Mouse (Mus musculus) adrenal gland, adult (tissue): ENCODE results near the gene Gpr174.
"Not testable (repeated sequence)": the region's sequence is repeated elsewhere in the genome, so short reads cannot be mapped to it uniquely, and the experiment has no call there.

Experiments used
- DNase-seq, 2 experiments: peaks; one replicate each; pipeline ENCODE4 v3.0.0; 2022 to 2023; ENCODE audit warnings: low spot score in 1 of 2; ENCODE audit not compliant: inconsistent age in 2 of 2

The Gpr174 gene

DNA sequence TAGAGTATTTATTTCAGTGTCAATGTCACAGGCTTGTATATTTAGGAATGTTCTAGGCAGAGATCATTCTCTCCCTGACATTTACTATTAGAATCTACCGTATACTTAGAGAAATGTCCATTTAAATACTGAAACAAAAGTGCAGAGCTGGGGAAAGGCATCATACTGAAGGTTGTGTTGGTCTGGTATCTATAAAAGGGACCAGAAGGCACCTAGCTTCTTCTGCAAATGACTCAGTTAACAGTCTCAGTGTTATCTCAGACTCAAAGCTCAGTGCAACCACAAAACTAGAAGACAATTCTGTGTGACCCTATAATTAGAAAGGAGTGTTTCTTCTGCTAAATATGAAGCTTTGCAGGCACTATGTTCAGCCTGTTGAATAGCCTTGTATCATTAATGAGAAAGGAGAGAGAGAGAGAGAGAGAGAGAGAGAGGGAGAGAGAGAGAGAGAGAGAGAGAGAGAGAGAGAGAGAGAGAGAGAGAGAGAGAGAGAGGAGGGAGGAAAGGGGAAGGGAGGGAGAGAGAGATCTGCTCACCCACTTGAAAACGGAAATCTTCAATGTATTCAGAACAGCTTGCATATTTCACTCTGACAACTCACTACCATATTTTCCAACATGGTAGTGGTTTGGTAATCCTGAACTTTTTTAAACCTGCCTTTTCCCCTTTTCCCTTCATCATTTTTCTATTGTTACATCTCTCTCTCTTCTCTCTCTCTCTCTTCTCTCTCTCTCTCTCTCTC lies at the start of gene Gpr174:
TSS of gene Gpr174 (plus strand) at position 393 of the 742 bp plus-strand sequence.
- DNase-seq = no peak

DNA sequence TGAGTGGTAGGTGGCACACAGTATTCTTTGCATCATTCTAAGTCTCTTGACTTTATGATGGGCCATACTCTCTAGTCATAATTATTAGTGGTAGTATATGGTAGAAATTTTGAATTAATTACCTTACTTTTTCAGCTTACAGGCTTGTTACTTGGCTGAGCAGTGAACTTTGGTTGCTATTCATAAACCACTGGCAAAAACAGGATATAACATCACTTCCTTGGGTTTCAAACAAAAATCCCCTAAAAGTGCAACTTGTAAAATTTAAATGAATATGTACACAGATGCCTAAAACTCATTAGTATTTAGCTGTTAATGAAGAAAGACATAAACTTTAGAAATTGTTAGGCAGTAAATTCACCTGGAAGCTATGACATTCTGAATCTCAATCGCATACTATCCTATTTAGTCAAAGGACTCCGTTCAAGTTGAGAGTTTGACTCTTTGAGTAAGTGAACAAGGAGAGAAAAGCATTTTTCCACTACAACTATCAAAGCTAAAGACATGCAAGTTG lies 38.0 kb upstream of the Gpr174 start:
- no peak for DNase-seq

DNA sequence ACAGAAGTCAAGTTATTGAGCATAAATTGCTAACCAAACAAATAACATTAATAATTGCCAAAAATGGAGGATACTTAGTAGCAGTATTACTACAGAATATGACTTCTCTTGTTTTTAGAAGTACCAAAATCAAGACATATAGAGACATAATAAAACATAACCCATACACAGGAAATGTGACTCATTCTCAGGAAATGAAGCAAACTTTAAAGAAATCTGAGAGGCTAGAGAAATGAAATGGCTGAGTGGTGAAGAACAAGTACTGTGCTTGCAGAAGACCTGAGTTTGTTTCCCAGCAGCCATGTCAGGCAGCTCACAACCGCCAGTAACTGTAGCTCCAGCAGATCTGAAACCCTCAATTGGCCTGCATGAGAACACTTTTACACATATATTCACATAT lies 30.8 kb upstream of the Gpr174 start:
- DNase-seq = no peak

DNA sequence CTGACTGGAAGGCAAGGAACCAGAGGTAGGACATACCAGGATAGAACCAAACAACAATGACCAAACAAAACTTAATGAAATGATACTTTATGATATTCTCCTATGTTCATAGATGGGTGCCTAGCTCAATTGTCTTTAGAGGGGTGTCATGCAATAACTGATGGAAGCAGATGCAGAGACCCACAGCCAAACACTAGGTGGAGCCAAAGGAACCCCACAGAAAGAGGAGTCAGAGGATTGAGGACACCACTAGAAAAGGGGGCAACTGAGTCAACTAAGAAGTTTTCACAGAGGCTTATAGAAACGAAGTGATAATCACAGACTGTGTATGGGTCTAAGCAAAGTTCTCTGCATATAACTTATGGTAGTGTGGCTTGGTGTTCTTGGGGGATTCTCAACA lies 24.5 kb upstream of the Gpr174 start:
- no peak for DNase-seq

DNA sequence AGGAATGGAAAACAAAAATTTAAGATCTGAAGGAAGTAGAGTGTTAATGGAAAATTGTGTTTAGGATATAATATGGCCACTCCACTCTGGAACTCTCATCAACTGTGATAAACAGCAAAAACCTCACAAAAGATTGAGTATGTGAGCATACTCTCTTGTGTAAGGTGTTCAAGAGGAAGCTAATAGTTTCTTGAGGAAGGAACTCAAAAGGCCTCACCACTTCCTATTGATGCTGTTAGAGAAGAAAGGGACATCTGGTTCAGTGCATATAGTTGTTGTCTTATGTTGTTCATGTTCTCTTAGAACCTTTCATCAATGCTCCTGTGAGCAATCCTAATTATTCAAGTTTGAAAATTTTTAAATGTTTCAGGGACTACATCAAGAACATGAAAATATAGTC lies 21.0 kb upstream of the Gpr174 start:
- no peak for DNase-seq

DNA sequence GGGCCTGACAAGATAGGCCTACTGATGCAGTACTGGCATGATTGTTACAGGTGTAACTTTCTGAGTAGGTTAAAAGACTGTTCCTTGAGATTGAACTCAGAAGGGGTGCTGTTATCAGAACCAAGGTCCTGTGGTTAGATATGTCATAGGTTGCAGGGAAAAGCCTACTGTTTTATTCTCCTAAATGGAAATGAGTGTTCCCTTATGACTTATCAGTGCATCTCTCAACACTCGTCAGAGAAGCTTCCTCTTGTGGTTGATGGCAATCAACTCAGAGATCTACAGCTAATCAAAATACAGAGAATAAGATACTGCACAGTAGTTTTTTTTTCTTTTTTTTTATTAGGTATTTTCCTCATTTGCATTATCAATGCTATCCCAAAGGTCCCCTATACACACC lies 19.2 kb upstream of the Gpr174 start:
- no peak for DNase-seq

DNA sequence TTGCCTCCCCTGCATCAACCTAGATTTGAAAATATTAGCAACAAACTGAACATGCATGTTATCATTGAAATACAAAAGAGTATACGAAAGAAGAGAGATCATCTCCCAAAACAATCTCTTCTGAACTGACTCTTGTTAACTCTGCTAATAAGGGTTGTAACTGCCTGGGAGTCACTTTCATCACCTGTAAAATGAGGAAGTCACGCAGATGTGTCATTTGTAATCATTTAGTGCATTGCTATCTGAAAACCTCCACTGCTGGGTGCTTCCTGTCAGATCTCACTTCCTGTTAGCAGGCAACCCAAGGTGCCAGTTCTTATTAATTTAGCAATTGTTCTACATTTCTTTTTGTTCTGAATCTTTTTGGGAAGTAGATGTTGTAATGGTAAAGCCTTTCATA lies 5.3 kb upstream of the Gpr174 start:
- no peak for DNase-seq

DNA sequence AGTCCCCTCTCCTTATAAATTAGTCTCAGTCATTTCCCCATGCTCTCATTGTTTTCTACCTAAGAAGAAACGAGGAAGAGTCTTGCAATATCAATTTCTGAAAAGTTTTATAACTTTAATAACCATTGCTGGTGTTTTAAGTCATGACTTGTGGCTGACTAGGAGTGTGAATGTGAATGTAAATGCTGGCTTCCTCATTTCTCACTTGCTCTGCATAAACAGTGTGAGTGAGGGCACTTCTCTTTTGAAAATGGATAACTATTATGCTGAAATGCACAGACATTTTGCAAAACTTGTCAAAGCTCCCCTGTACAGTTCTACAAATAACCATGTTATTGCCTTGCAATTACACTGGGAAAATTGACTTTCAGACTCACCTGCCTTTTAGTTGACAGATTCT lies 8.9 kb downstream of the Gpr174 start:
- DNase-seq = no peak

DNA sequence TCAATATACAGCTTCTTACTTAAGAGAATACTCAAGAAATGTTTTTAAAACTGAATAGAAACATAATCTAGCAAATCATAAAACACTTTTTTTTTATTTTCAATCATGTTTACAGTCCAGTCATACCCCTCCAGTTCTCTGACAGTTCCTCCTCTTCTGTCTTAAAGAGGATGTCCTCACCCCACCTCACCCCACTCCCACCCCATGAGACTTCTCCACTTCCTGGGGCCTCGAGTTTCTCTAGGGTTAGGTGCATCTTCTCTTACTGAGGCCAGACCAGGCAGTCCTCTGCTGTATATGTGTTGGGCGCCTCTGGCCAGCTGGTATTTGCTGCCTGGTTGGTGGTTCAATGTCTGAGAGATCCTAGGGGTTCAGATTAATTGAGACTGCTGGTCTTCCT lies 21.9 kb downstream of the Gpr174 start:
- no peak for DNase-seq

DNA sequence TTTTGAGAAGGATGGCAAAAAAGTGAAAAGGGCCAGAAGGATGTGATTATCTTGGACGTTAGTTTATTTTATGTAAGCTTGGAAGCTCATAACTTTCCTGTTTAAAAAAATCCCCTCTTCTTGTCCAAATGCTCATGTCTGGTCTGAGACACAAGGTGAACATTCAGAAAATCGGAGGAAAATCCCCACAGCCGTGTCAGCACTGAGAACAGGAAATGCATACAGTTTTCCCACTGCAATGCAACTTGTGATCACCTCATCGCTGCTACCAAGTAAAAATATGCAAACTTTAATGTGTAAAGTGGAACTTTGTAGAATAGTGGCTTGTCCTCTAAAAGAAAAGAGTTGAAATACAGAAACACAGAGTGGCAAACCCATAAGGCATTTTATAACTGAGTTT lies 28.5 kb downstream of the Gpr174 start:
- no peak for DNase-seq

DNA sequence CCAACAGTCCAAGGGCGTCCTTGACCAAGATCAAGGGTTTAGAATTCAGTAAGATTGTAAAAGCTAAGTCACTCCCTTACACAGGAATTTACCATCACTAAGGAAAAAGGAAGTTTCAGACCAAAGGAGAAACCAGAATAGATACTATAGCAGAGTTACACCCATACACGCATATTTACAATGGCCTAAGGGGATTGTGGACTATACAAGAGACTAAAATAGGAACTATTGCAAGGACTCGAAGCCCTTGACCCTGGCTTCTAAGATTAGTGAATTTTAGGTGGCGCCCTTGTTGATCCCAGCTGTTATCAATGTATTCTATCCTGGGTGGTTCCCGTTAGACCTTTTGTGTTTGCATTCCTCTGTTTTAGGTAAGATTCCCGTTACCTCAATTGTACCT lies 42.2 kb downstream of the Gpr174 start:
- DNase-seq = not testable (repeated sequence)

DNA sequence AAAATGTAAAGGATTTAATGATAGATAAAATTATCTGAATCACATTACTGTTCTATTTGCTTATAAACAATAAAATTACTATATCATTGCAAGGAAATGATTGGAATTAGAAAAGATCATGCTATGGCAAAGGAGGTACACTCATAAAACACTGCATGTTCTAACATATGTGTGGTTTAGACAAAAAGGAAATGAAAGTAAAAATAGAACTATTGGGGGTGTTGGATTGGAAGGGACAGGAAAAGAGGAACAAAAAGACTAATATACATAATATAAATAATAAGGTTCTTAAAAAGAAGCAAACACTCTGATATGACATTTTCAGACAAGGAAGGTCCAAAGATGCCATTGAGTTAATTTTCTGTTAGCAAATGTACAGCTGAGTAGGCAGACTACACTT lies 43.1 kb downstream of the Gpr174 start:
- DNase-seq = no peak

DNA sequence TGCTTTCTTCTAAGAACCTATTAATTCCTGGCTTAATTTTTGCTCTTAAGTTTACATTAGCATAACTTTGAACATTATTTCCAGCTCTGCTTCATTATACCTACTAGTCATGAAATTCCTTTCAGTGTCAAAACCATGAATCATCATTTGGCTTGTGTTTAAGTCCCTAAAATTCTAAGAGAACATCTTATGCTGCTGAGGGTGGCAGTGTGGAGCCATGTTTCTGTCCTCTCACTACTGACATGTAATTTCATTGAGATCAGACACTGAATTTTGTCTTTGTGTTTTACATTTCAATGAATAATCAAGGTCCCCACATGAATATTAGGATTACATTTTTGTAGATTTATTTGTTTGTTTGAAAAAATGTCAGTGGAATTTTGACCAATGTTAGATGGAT lies 50.8 kb downstream of the Gpr174 start:
- DNase-seq = no peak

DNA sequence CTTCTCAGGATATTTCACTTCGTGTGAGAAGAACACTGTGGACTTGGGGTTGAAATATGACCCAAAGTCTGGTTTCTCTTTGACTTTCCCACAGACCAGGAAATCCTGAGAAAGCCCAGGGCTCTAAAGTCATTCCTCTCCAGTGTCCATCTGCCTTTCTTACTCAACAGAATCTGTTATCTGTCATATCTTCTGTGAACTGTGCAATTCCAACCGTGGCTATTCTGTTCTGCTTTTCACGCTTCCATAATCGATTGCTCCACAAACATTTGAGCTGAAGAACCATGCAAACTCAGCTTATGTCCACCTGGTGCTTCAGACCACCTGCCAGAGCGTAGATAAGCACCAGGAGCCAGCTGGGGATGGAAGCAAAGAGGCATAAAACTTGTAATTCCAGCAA lies 56.9 kb downstream of the Gpr174 start:
- no peak for DNase-seq

DNA sequence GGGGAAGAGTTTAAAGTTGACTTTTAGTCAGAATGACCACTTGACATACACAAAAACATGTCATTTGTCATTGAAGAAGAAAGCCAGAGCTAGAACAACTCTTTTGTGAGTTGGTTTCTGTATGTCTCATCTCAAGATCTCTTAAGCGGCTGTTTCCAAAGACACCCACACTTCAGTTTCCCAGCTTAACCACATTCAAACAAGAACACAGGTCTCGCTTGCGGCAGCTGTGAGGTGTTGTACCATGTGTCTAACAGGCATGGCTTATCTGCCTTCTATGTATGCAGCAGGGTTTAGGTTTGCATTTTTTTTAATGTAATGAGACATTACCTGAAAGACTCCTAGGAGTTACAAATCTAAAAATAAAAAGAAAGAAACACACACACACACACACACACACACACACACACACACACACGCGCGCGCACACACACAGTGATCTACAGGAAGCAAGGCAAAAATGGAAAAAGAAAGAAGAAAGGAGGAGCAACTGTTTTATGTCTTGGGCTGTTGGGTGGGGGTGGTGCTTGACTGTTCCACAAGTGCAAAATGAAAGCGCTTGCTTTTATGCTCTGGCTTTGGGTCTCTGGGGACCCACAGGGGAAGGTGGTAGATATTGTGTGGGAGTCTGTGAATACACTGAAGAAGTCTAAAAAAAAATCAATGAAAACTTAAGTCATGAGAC lies 70.2 kb downstream of the Gpr174 start:
- no peak for DNase-seq

DNA sequence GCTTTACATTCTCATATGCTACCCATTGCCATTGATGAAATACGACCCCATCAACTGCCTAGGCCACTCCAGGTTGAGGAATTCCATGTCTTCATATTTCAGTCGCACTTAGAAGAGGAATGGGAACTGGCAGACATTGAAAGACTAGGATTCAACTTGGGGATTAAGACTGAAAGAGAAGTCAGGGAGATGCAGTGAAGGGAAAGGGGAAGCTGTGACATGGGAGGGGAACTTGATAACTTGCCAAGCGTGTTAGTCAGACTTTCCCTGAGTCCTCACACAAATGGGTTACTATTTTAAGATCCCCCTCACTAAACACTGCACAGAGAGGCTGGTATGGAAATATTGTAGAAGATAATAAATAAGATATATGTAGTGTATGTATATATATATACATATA lies 74.2 kb downstream of the Gpr174 start:
- peak in 1 of 2 experiments; percentile 23 for DNase-seq

DNA sequence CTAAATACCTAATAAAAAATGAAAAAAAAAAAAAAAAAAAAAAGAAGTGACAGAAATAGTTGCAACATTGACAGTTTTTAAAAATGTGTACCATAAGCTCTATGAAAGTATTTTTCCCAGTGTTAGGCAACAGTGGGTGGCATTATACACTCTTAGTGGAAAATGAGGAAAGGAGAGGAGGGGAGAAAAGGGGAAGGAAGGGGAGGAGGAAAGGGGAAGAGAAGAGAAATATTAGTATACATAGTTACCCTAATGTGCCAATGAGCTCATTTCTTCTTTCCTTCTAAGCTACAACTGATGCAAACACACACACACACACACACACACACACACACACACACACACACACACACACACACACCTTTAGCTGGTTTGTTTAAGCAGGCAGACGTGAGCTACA lies 80.9 kb downstream of the Gpr174 start:
- DNase-seq = no peak

DNA sequence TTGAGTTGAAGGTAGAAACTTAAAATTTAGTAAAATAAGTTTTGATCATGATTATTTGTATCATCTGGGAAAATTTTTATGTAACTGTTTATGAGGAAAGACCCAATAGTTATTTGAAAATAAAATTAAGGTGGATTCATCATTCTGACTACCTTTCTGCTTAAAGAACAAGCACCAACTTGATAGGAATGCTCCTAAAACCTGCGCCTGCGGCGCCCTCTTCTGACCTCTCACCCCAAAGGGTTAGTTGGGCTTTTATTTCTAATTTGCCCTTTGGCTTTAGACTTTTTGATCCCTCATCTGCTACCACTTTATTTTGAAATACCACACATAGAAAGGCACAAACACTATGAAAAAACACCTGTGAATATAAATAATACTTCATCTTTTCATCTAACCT lies 86.3 kb downstream of the Gpr174 start:
- DNase-seq = peak in 1 of 2 experiments; percentile 21
